Mouse (Mus musculus) heart, embryonic 15.5 days (tissue): Measurements from ENCODE around the gene Dach1. TPM values are rescaled to one million over a fixed set of nuclear protein-coding genes. Genes with fewer than 3 reads are reported as not detected.

Experiments used
- ATAC-seq: fragments of 200-750 bp; cut with Nextera tagmentation; replicated peaks from 2 replicates; pipeline ENCODE4 v1.8.0; 2017; ENCODE audit warnings: low read depth, moderate TSS enrichment; ENCODE audit not compliant: insufficient number of reproducible peaks, insufficient read depth, low FRiP score
- H3K27ac ChIP-seq: fragments of 300-500 bp; sonication (generic); 2 replicates; pipeline ENCODE4 v1.5.1; 2015; ENCODE audit warnings: mild to moderate bottlenecking, inconsistent platforms
- H3K27me3 ChIP-seq: fragments of 300-500 bp; sonication (generic); 2 replicates; pipeline ENCODE4 v1.6.1; 2015; ENCODE audit warnings: inconsistent platforms
- H3K36me3 ChIP-seq: fragments of 300-500 bp; sonication (generic); 2 replicates; pipeline ENCODE4 v1.6.1; 2015; ENCODE audit warnings: mild to moderate bottlenecking, inconsistent platforms
- H3K4me1 ChIP-seq: fragments of 300-500 bp; sonication (generic); replicated peaks from 2 replicates; pipeline ENCODE4 v1.6.1; 2015; ENCODE audit warnings: inconsistent platforms
- H3K4me2 ChIP-seq: fragments of 300-500 bp; sonication (generic); 2 replicates; pipeline ENCODE4 v1.6.1; 2015; ENCODE audit warnings: inconsistent platforms, mild to moderate bottlenecking, moderate library complexity
- H3K4me3 ChIP-seq: fragments of 300-500 bp; sonication (generic); 2 replicates; pipeline ENCODE4 v1.5.1; 2015; ENCODE audit warnings: mild to moderate bottlenecking, inconsistent platforms
- H3K9ac ChIP-seq: fragments of 300-500 bp; sonication (generic); 2 replicates; pipeline ENCODE4 v1.6.1; 2015; ENCODE audit warnings: mild to moderate bottlenecking, inconsistent platforms
- H3K9me3 ChIP-seq: fragments of 300-500 bp; sonication (generic); replicated peaks from 2 replicates; pipeline ENCODE4 v1.6.1; 2016; ENCODE audit warnings: inconsistent platforms
- WGBS: fragments of 180-500 bp; shearing (Covaris S2); methylation state at CpG from one replicate; pipeline ENCODE4 v1.1.7; 2015; ENCODE audit warnings: mixed read lengths; 5-methylcytosine and 5-hydroxymethylcytosine counted together
- polyA plus RNA-seq: library from polyadenylated mRNA; unstranded; fragments of >200 nt; fragmentation: Nextera tagmentation; extraction: Ambion mirVana; gene quantifications from 2 replicates; pipeline ENCODE4 v1.2.1, GENCODE M21; 2015

The Dach1 gene
- polyA plus RNA-seq, 1 experiment from 2014 or later: 2.1 TPM

DNA sequence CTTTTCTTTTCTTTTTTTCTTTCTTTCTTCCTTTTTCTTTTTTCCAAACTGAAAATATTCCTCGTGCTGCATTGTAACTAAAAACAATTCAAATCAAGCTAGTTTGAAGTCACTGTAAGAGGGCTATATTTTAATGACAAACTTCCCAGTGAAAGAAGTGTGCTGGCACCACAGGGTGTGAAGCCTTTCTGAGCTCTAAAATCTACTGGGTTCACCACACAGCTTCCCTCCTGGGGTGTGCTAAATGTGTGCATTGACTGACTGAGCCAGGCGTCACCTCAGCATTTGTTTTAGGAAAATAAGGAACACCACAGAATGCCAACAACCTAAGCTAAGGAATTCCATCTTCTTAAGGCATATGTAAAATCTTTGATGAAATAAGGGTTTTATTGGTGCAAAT lies 224.1 kb downstream of the Dach1 start:
- Histone ChIP-seq H3K36me3 (no peaks in the 10 kb centered on the region), H3K9ac (no peak overlapping the region), H3K27ac (no peak overlapping the region), H3K9me3 (no peaks in the 10 kb centered on the region), H3K27me3 (no peaks in the 10 kb centered on the region), H3K4me1 (no peaks in the 10 kb centered on the region), H3K4me2 (no peak overlapping the region), H3K4me3 (no peak overlapping the region)
- ATAC-seq: no peak
- 56% methylated on average over 2 of the region's 2 CpGs for WGBS

DNA sequence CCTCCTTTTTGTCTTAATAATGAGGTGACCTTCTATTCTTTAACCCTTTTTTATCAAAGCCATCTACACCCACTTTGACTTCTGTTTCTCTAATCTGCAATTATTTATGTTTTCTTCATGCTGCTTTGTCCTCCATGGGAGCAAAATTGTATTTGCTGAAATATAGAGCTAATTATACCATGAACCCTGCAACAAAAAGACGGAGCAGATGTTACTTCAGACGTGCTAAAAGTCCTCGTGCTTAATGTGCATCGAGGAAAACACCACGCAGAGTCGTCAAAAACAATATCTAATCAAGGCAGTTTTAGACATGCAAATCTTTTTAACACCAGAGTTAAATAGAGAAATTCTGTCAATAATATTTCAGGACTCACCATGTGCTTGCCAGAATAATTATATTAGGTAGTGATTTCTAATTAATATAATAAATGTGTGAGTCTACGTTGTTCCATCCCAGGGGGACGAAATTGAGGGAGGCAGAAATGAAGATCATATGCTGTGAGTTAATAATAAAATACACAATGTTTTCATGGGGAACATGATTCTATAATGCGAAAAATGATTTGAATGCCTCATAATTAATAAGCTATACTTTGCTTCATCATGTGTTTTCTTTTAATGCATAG lies 224.8 kb downstream of the Dach1 start:
- no peaks in the 10 kb centered on the region for H3K27me3 ChIP-seq
- H3K9ac ChIP-seq: no peak overlapping the region
- H3K36me3 ChIP-seq: no peaks in the 10 kb centered on the region
- no peak overlapping the region for H3K4me2 ChIP-seq
- H3K9me3 ChIP-seq: no peaks in the 10 kb centered on the region
- H3K4me1 ChIP-seq: no peaks in the 10 kb centered on the region
- WGBS: 79% methylated on average over 9 of the region's 9 CpGs
- no peak overlapping the region for H3K4me3 ChIP-seq
- no peak for ATAC-seq
- no peak overlapping the region for H3K27ac ChIP-seq

DNA sequence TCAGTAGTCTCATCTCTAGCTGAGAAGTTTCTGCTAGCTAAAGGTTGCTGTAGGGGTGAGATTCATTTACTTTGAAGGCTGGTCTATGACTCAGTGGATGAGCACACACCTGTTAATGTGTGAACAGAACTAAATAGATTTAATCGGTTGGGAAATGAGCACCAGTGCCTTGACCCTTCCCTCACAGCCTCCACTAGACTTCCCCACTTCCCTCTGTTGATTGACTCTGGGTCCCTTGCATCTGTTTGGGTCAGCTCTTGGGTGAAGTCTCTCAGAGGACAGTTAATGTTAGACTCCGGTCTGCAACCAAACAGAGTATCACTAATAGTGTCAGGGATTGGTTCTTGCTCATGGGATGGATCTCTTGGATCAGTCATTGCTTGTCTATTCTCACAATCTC lies 227.2 kb downstream of the Dach1 start:
- Histone ChIP-seq H3K9ac (no peak overlapping the region), H3K36me3 (no peaks in the 10 kb centered on the region), H3K4me2 (no peak overlapping the region), H3K27me3 (no peaks in the 10 kb centered on the region), H3K27ac (no peak overlapping the region), H3K4me3 (no peak overlapping the region), H3K4me1 (no peaks in the 10 kb centered on the region), H3K9me3 (no peaks in the 10 kb centered on the region)
- 82% methylated on average over 2 of the region's 2 CpGs for WGBS
- no peak for ATAC-seq

DNA sequence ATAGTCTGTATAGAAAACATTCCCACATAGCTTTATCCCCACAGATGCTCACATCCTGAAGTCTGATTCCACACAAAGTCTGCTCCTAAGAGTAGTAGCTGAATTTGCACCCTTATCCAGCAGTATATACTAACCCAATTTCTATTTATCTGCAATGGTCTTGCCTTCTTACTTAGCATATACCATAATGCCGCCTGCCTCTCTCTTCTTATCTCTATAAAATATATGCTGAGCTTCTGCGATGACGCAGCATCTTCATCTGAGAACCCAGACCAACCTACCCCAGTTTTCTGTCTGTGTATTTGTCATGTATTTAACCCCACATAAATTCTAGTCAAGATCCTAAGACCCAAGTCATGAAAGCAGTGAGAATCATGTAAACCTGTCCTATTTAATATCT lies 272.9 kb downstream of the Dach1 start:
- H3K9me3 ChIP-seq: no peaks in the 10 kb centered on the region
- no peaks in the 10 kb centered on the region for H3K36me3 ChIP-seq
- H3K27me3 ChIP-seq: no peaks in the 10 kb centered on the region
- no peak overlapping the region for H3K4me3 ChIP-seq
- H3K4me2 ChIP-seq: no peak overlapping the region
- 91% methylated on average over 3 of the region's 3 CpGs for WGBS
- no peak for ATAC-seq
- no peak overlapping the region for H3K9ac ChIP-seq
- no peaks in the 10 kb centered on the region for H3K4me1 ChIP-seq
- H3K27ac ChIP-seq: no peak overlapping the region

DNA sequence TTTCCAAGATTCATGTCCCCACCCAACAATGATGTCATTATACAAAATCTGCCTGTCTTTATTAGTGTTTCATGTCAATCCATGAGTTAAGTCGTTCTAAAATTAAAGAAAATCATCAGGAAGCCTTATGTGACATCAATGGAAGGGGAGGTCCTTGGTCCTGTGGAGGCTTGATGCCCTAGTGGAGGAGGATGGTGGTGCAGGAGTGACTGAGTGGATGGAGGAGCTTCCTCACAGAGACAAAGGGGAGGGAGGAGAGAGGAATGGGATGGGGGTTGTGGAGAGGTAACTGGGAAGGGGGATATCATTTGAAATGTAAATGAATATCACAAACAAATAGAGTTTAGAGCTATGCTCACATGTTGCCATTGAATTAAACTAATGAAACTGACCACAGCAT lies 287.6 kb downstream of the Dach1 start:
- H3K9ac ChIP-seq: no peak overlapping the region
- no peak for ATAC-seq
- 45% methylated on average over 1 of the region's 1 CpGs for WGBS

DNA sequence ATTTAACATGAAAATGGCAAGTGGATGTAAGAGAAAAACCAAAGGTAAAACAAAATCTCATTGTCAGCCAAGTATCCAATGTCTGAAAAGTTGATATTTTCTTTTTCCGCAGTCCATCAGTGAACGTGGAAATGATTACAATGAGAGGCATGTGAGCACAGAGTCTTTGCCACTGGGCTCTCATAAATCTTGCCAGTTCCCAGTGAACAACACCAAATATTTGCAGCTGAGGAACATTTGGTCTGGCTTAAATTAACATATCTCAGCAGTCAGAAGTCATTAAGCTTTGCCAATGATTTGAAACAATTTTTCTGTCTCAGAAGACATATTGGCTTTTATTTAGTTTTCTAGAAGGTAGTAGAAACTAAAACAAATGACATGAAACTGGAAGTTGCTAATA lies 298.6 kb downstream of the Dach1 start:
- no peak overlapping the region for H3K27ac ChIP-seq
- no peak overlapping the region for H3K9ac ChIP-seq
- H3K27me3 ChIP-seq: no peaks in the 10 kb centered on the region
- WGBS: 79% methylated on average over 2 of the region's 2 CpGs
- H3K9me3 ChIP-seq: no peaks in the 10 kb centered on the region
- H3K4me2 ChIP-seq: no peak overlapping the region
- H3K4me1 ChIP-seq: no peaks in the 10 kb centered on the region; the same call in 1 of the 2 replicates
- no peak for ATAC-seq
- H3K4me3 ChIP-seq: no peak overlapping the region
- H3K36me3 ChIP-seq: no peaks in the 10 kb centered on the region

More for the DNA sequence above, 287.6 kb downstream of the Dach1 start:
- H3K4me3 ChIP-seq: no peak overlapping the region
- no peaks in the 10 kb centered on the region for H3K27me3 ChIP-seq
- H3K36me3 ChIP-seq: no peaks in the 10 kb centered on the region
- H3K27ac ChIP-seq: no peak overlapping the region
- no peaks in the 10 kb centered on the region for H3K9me3 ChIP-seq
- no peak overlapping the region for H3K4me2 ChIP-seq
- no peaks in the 10 kb centered on the region for H3K4me1 ChIP-seq

DNA sequence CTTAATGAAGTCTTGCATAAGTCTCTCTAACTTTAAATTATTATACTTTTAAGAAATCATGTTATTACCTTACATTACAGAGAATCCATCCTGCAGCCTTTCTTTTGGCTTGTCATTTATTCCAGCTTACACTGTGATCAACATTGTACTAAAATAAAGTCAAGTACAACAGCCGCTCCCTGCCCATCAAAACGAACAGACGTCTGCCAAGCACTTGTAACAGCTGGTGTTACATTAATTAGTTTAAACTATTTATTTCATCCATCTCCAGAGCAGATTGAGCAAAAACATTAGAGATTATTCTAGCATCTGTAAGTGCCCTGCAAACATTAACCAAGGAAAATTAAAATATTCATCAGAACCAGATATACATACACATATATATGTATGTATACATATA lies 311.2 kb downstream of the Dach1 start:
- Histone ChIP-seq H3K27me3 (no peaks in the 10 kb centered on the region), H3K27ac (no peak overlapping the region), H3K4me1 (no peaks in the 10 kb centered on the region), H3K9me3 (no peaks in the 10 kb centered on the region), H3K9ac (no peak overlapping the region), H3K36me3 (no peaks in the 10 kb centered on the region), H3K4me3 (no peak overlapping the region), H3K4me2 (no peak overlapping the region)
- no peak for ATAC-seq
- 75% methylated on average over 3 of the region's 3 CpGs for WGBS

DNA sequence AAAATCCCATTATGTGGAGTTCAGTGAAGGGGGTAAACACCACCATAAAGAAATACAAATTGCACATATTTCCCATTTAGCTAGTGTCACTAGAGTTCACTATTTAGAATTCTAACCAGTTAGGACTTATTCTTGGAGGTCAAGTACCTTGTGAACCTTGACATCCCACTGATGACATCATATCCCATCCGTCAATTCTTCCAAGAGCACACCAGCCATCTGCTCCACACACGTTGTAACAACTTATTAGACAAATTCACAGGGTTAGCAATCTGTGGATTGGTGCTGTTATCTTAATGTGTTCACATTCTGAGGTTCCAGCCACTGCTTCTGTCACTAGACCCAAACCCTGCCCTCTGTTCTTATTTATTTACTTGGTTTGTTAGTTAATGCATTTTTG lies 312.3 kb downstream of the Dach1 start:
- 54% methylated on average over 2 of the region's 2 CpGs for WGBS
- Histone ChIP-seq H3K27me3 (no peaks in the 10 kb centered on the region), H3K4me3 (no peak overlapping the region), H3K27ac (no peak overlapping the region), H3K9me3 (no peaks in the 10 kb centered on the region), H3K4me1 (no peaks in the 10 kb centered on the region), H3K36me3 (no peaks in the 10 kb centered on the region), H3K4me2 (no peak overlapping the region), H3K9ac (no peak overlapping the region)
- ATAC-seq: no peak

DNA sequence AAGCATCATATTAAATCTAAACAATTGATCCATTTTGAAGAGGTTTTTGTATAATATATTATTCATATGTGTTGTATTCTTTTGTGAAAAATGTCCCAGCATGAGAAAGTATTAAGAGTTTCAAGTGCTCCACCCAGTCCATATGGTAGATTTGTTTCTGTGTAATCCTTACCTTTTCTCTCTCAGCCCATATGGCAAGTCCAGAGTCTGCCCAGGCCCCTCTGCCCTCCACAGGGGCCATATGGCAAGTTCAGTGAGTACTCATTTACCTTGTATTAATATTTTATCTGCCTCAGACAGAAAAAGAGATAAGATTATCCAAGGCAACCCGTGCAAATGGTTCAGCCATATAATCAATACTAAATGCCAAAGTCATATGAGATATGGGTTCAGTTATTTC lies 314.2 kb downstream of the Dach1 start:
- no peak for ATAC-seq
- Histone ChIP-seq H3K9ac (no peak overlapping the region), H3K27ac (no peak overlapping the region), H3K36me3 (no peaks in the 10 kb centered on the region), H3K4me2 (no peak overlapping the region), H3K9me3 (no peaks in the 10 kb centered on the region), H3K4me3 (no peak overlapping the region), H3K4me1 (no peaks in the 10 kb centered on the region), H3K27me3 (no peaks in the 10 kb centered on the region)
- 73% methylated on average over 1 of the region's 1 CpGs for WGBS

DNA sequence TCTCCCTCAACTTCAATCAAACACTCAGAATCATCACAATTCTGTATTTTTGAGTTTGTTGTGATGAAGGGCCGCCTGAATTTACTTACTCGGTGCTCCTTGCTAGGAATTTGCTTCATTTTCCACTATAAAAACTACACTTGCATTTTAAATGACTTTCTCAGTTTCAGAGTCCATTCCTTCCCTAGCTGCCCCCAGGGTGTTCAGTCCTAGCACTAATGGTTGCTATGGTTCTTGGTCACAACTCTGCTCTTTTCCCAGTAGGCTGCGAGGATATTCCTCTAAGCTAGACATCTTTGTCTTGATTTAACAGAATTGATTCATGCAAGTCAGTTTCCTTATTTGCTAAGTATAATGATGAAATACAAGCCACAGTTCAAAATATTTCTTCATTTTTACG lies 319.1 kb downstream of the Dach1 start:
- Histone ChIP-seq H3K36me3 (no peaks in the 10 kb centered on the region), H3K4me1 (no peaks in the 10 kb centered on the region), H3K9me3 (no peaks in the 10 kb centered on the region), H3K4me2 (no peak overlapping the region), H3K27me3 (no peaks in the 10 kb centered on the region), H3K4me3 (no peak overlapping the region), H3K27ac (no peak overlapping the region), H3K9ac (no peak overlapping the region)
- WGBS: 75% methylated on average over 4 of the region's 4 CpGs
- no peak for ATAC-seq

DNA sequence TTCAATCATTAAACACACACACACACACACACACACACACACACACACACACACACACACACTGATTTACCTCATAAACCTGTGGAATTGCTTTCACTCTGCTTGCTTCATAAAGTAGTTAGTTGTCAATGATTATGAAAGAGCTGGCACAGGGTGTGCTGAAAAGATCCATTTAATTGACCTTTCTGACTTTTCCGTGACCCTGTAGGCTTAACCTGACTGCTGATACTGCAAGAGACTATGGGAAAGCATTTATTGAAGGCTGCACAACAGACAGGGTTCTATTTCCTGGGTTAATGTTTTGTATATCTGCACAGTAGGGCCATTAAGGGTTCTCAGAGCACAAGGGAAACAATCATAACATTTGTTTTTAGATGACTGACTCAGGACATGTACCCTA lies 321.9 kb downstream of the Dach1 start:
- Histone ChIP-seq H3K27me3 (no peaks in the 10 kb centered on the region), H3K4me2 (no peak overlapping the region), H3K4me1 (no peaks in the 10 kb centered on the region), H3K9ac (no peak overlapping the region), H3K4me3 (no peak overlapping the region), H3K27ac (no peak overlapping the region), H3K36me3 (no peaks in the 10 kb centered on the region), H3K9me3 (no peaks in the 10 kb centered on the region)
- ATAC-seq: no peak
- 70% methylated on average over 1 of the region's 1 CpGs for WGBS

DNA sequence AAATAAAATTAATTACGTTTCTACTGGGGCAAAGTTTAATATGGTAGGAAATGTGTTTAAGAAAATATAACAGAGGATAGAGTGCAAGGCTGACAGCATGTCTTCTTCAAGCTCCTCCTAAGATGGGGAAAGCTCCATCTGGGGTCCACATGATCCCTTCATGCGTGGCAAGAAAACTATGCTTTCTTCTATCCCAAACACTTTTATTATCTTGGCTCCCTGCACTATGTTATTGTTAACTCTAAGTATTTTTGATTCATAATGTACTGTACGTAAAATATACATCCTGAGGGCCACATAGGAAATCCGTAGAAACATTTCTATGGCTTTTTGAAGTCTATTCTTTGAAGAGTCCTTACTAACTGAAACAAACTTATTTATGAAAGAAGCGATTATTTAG lies 330.3 kb downstream of the Dach1 start:
- Histone ChIP-seq H3K4me1 (no peaks in the 10 kb centered on the region), H3K4me3 (no peak overlapping the region), H3K4me2 (no peak overlapping the region), H3K27me3 (no peaks in the 10 kb centered on the region), H3K9me3 (no peaks in the 10 kb centered on the region), H3K36me3 (no peaks in the 10 kb centered on the region), H3K27ac (no peak overlapping the region), H3K9ac (no peak overlapping the region)
- 80% methylated on average over 5 of the region's 5 CpGs for WGBS
- ATAC-seq: no peak
